Mouse (Mus musculus) R1 (cell line): Measurements from ENCODE around the gene Slc16a6.
A peak's percentile ranks its signal among the peaks of the same experiment; 100 is the strongest.
"Not testable (repeated sequence)": the region's sequence is repeated elsewhere in the genome, so short reads cannot be mapped to it uniquely, and the experiment has no call there.

Source experiments
- DNase-seq: peaks from one replicate; pipeline ENCODE4 v3.0.0-alpha.2; 2018; ENCODE audit warnings: low read depth, low spot score

Gene Slc16a6

DNA sequence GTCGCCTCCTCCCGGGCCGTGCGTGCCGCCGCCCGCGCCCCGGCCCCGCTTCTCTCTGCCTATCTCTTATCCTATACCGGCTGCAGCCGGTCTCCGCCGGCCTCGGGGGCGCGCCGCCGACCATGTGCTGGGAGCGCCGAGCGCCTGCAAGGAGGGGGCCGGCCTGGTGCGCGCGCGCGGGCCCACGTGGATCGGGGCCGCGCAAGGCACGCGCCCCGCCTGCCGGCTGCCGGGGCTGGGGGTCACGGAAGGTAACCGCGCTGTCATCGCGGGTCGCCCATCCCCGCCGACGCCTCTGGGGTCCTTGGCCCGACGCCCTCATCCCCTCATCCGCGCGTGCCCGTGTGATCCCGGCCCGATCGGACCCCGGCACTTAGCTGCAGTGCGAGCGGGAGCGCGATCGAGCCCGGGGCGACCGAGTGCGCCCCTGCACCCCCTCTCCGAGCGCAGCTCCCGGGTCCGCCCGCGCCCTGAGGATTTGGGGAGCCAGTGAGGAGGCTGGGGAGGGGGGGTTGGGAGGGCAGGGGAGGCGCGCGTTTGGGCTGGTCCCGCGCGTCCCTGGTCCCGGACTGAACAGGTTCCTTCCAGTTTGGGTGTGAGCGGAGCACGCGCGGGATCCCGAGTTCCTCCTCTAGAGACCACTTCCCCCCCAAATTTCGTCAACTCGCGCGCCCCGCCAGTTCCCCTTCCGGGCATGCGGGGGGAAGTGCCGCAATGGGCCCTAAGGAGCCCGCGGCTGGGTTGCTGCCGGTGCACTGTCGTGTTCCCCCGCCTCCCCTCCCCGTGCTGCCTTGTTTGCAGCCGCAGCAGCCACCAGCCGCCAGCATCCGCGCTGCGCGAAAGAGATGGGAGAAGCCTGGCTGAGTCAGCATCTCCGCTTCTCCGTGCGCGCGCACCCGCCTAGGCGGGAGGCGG is at the start of gene Slc16a6, which contains the start of gene Arsg:
Gene Slc16a6 (minus strand): TSS at position 428 of the 915 bp plus-strand sequence.
Gene Arsg (plus strand): TSS at position 204 of the 915 bp plus-strand sequence.
- peak; percentile 90 for DNase-seq

GRCm38 (mm10) chr11:109520958-109521357 is 47.6 kb upstream of the Slc16a6 start:
- no peak for DNase-seq

GRCm38 (mm10) chr11:109517816-109518215 is 44.4 kb upstream of the Slc16a6 start:
- DNase-seq = no peak

- no peak for DNase-seq
Measured at GRCm38 (mm10) chr11:109517330-109517729, 43.9 kb upstream of the Slc16a6 start.

DNA sequence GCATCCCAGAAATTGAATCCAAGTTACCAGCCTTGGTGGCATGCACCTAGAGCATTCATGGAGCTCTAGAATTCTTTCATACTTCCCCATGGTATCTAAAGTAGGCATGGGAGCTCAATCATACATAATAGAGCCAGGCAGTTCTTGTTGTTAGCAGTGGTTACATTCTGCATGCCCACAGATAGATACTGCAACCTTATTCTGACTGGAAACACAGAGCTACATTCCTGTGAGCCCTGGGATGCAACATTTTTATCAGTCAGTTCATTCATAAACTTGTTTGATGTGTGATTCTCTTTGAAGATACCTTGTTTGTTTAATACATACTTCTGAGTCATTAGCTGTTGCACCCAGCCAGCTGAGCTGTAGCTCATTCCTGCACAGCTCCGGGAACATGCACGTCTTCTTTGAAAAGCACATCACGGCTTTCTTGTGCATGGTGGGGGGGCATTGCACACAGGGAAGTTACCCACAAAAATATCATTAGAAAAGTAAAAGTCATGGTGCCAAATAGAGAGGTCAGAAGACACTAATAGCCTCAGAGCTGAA is 40.7 kb upstream of the Slc16a6 start:
- DNase-seq = no peak

DNA sequence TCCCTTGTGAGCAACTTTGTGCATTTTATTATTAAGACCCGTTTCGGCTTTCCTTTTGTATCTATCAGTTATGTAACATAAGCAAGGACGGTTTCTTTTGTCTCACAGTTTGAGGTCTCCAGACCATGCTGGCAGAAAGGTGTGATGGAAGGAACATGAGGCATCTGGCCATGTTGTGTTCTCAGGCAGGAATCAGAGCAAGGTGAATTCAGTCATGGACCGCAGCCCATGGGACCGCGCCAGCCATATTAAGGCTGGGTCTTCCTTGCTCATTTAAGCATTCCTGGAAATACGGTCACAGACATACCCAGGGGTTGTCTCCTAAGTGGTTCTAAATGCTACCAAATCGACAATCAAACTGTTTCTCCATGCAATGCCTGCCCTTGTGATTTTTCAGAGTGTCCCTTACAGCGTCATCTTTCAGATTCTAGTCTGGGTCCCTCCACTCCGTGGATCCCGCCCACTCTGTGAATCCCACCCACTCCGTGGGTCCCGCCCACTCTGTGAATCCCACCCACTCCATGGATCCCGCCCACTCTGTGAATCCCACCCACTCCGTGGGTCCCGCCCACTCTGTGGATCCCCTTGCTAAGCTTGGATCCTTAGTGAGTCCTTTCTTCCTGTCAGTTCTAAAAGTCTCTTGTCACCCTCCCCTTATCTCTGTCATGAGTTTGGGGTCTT is 39.7 kb upstream of the Slc16a6 start:
- peak; percentile 63 for DNase-seq

DNA sequence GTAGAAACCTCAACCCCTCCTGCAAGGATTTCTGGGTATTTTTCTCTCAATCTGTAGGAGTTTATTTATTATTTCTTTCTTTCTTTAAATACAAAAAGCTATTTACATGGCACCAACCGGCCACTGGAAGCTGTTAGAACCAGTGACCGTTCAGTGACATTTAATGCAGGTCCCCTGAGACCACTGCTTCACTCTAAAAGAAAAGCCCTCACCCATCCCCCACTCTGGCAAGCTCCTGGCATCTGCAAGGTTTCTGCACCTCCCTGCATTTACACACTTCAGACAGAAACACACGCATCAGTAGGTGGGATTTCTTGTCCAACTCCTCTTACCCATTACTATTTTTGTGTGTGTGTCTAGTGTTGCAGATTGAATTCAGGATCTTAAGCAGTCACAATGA is 33.7 kb upstream of the Slc16a6 start:
- no peak for DNase-seq

- no peak for DNase-seq
Measured at GRCm38 (mm10) chr11:109505823-109506222, 32.4 kb upstream of the Slc16a6 start.

DNA sequence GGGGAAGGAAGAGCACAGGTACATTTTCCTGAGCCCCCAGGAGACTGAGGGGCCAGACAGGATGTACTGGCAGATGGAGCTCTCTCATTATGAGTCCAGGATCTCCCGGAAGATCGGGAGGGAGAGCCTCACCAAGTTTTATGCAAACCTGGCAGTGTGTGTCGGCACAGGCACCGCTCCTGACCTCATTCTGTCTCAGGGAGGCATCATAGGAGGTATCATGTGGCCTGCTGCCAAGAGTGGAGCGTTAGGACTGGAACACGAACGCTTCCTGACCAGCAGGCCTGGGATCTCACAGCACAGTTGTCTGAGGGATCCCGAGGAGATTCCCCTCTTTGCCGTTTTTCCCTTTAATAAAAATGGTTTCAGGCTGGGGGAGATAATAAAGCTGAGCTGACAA is 31.6 kb upstream of the Slc16a6 start:
- DNase-seq = no peak

- DNase-seq = no peak
Measured at GRCm38 (mm10) chr11:109500206-109500605, 26.8 kb upstream of the Slc16a6 start.

- no peak for DNase-seq
Measured at GRCm38 (mm10) chr11:109497990-109498389, 24.6 kb upstream of the Slc16a6 start.

DNA sequence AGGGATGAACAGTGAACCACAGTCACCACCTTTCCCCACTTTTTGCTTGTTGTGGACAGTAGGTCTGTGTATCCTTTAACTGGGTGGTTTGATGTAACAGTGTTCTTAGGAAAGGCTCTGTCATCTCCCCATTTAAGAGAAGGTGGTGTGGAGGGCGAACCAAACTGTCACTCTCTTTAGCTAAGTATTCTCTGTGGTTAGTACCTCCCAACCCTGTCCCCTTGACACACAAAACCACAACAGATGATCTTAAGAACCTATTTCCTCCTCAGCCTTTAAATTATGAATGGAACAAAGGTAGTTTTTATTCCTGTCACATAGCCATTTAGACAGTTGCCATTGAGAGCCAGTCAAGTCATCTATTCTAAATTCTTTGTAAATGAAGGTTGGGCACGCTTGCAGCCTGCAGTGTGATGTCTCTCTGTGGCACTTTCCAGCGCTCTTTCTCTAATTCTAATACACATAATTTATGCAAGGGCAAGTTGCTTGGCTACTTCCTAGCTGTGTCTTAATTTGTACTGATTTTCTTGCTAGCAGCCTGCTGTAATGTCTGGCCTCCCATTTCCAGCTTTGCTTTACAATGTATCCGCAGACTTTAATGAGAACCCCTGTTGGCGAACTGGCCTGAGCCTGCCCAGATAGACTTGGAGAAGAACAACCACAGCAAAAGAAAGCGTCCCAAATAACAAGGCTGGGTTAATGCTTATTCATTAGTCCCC is 23.8 kb upstream of the Slc16a6 start:
- DNase-seq = no peak

DNA sequence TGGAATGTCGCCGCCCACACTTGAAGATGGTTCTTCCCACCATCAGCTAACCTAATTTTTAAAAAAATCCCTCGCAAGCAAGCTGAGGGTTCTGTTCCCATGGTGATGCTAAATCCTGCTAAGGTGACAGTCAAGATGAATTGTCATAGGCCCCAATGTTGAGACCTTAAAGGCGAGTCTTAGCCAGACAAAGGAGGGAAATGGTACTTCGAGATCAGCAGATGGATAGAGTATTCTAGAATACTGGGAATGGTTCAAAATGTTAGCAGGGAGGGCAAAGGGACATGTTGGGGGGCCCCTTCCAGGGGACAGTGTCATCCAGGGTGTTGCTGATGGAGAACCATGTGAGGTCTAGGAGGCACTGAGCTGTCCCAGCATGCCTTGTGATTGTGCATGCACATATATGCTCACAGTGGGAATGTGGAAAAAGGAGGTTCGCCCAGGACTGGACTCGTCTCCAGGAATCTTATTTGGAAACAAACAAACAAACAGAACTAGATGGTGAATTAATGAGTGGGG is 23.1 kb upstream of the Slc16a6 start:
- no peak for DNase-seq

GRCm38 (mm10) chr11:109495771-109496474 is 22.5 kb upstream of the Slc16a6 start:
- no peak for DNase-seq

DNA sequence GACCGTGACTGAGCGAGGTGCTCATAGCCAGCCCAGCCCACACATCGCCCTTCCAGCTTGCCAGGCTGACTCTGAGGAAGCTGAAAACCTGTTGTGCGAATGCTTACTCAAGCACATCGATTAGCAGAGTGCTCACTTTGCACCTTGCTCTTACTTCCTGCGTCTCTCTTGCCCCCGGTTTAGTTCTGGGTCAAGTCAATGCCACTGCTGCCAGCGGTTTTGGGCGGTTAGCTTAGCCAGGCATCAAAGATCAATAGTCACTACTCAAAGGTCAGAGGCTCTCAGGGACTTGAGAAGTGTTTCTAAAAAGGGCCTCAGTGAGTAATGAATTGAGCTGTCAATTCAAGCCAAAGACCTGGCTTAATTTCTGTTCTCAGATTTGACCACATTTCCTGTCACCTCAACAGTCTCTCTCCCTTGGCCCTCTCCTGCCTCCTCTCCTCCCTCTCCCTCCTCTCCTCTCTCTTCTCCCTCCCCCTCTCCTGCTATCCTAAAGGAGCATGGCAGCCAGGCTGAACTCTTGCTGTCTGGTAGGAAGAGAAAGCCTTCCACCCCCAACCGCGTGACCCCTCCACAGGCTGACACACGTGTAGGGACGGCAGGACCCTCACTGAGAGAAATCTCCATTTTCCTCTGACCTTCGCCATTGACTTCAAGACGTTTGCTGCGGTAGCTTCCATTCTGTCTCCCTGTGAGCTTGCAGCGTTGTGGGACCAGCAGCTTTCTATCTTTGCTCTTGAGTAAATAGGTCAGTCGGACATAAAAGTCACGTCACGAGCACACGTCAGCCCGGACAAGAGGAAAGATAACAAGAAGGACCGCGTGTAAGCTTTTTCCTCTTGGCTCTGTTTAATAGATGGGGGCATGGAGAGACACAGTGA is 21.7 kb upstream of the Slc16a6 start:
- DNase-seq = no peak

- not testable (repeated sequence) for DNase-seq
Measured at GRCm38 (mm10) chr11:109492847-109493464, 19.6 kb upstream of the Slc16a6 start.

GRCm38 (mm10) chr11:109491844-109492243 is 18.4 kb upstream of the Slc16a6 start:
- DNase-seq = no peak

- no peak for DNase-seq
Measured at GRCm38 (mm10) chr11:109489763-109490162, 16.4 kb upstream of the Slc16a6 start.

DNA sequence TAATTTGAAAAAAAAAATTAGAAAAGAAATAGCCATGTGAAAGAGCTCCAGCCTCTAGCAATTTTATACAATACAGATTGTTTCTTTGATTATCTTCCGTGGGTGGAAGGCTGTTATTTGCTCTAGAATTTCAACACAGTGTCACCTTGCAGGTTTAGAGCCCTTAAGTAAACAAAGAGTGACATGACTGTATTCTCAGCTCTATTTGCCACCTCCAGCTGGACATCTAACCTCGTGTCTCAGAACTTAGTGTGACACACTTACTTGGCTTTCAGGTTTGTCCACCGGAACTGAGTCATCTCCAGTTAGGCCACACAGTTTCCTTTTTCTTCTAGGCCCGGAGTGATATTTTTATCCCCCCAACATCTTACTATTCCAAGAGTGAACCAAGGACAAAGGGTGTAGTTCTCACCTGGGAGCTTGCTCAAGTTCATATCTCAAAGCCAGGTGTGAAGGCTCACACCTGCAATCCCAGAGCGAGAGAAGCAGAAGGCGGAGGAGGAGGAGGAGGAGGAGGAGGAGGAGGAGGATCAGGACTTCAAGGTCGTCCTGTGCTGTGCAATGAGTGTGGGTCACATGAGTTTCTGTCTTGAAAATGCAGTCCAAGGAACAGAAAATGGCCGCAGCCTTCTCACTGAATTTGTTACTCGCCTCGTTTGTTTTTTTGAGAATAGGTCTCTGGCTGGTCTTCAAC is 14.7 kb upstream of the Slc16a6 start:
- DNase-seq = no peak
